Mouse (Mus musculus) stomach, postnatal 0 days (tissue): ENCODE data around the gene Foxd4.

Experiments
- CTCF ChIP-seq: IDR thresholded peaks from 2 replicates; pipeline ENCODE4 v1.5.1; 2016; ENCODE audit warnings: antibody characterized with exemption, low read depth, mild to moderate bottlenecking, moderate library complexity
- EP300 ChIP-seq: optimal IDR thresholded peaks from 2 replicates; pipeline ENCODE3; 2016; ENCODE audit warnings: antibody characterized with exemption

DNA sequence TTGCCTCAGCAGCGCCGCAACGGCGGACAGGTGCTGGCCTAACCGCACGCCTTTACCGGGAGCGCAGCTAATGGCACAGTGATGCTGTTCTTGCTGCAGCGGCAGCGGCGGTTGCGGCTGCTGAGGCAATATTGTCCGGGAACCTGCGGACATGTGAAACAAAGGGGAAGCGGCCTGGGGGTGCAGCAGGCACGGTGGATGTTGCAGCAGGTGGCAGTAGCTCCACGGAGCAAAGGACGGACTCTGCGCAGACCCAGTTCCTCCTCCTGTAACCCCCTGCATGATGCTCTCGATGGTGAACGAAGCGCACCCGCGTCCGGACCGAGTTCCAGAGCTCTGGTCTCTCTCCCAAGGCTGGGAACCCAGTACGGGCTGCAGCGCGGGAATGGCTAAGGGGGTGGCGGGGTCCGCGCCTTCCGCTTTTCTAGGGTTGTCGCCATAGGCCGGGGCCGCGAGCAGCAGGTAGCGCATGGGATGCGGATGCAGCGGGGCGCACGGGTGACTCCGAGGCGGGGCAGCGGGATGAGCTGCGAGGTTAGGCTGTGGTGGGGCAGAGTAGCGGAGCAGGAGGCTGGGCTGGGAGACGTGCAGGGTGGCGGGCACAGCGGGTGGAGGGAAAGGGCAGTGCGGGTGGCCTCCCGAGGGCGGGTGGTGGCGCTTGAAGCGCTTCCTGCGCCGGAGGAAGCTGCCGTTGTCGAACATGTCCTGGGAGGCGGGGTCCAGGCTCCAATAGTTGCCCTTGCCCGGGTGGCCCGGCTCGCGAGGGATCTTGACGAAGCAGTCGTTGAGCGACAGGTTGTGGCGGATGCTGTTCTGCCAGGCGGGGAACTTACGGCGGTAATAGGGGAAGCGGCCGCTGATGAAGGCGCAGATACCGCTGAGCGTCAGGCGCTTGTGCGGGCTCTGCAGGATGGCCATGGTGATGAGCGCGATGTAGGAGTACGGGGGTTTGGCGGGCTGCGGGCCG, 1.1 kb downstream of the Foxd4 start:
- no peak for TF ChIP-seq EP300
- no peak for TF ChIP-seq CTCF
